Mouse (Mus musculus) heart, adult 2 months (tissue): Measurements from ENCODE around the gene Ppard.

Source experiments
- CTCF ChIP-seq: fragments of 200-600 bp; IDR thresholded peaks from 2 replicates; pipeline ENCODE4 v1.8.1; 2022; ENCODE audit warnings: antibody characterized with exemption, mild to moderate bottlenecking, moderate library complexity
- EP300 ChIP-seq: fragments of 200-500 bp; IDR thresholded peaks from 2 replicates; pipeline ENCODE4 v1.6.1; 2011; ENCODE audit warnings: low read depth, low read length, control low read depth; ENCODE audit not compliant: insufficient read depth
- POLR2A ChIP-seq: fragments of 200-500 bp; IDR thresholded peaks from 2 replicates; pipeline ENCODE4 v1.6.1; 2011; ENCODE audit warnings: mild to moderate bottlenecking, low read depth, low read length, control low read depth; ENCODE audit not compliant: insufficient read depth

GRCm38 (mm10) chr17:28233091-28233731, 711 bp downstream of the Ppard start:
- TF ChIP-seq CTCF (no peak), POLR2A (no peak), EP300 (no peak)
